Mouse (Mus musculus) NIH3T3 (cell line): ENCODE measurements at regions not wholly inside any gene's neighbourhood (a gene's known extent, or its start where the extent isn't known, plus 50 kb on each side); places are given as distances from the start of the nearest gene placed in this dataset.

Experiments used
- DNase-seq: peaks from one replicate; pipeline ENCODE4 v3.0.0-alpha.2; 2012; ENCODE audit warnings: low read depth

DNA sequence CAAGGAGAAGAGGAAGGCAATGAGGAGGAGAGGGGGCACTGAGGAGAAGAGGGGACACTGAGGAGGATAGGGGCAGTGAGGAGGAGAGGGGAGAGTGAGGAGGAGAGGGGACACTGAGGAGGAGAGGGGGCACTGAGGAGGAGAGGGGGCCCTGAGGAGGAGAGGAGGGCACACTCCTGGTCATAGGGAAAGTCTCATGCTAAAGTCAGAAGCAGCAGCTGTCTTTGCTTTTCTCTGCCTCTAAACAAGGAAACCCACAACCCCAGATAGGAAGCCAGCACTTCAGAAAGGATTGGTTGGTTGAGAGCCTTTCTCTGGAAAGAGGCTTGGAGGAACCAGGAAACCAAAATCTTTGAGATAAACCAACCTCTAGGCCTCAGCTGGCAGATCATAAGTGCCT lies 94.3 kb upstream of the Pgrmc2 start:
- DNase-seq, result no peak

DNA sequence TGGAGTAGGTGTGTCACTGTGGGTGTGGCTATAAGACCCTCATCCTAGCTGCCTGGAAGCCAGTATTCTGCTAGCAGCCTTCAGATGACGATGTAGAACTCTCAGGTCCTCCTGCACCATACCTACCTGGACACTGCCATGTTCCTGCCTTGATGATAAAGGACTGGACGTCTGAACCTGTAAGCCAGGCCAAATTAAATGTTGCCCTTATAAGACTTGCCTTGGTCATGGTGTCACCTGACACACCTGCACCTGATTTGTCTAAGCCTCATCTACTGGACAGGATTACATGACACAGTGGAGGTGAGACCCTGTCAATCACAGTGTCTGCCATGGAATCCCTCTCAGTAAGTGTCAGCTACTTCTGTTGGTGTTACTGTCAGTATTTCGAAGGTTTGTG lies 92.5 kb upstream of the Pgrmc2 start:
- no peak for DNase-seq

DNA sequence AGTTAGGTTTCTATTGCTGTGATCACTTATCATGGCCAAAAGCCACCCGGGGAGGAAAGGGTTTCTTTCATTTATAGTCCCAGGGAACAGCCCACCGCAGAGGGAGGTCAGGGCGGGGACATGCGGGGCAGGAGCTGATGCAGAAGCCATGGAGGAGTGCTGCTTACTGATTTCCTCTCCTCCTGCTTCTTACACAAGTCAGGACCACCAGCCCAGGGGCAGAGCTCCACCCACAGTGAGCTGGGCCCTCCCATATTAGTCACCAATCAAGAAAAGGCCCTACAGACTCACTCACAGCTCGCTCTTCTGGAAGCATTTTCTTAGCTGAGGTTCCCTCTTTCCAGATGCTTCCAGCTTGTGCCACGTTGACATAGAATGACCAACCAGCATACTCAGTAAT lies 90.7 kb upstream of the Pgrmc2 start:
- DNase-seq, result no peak

DNA sequence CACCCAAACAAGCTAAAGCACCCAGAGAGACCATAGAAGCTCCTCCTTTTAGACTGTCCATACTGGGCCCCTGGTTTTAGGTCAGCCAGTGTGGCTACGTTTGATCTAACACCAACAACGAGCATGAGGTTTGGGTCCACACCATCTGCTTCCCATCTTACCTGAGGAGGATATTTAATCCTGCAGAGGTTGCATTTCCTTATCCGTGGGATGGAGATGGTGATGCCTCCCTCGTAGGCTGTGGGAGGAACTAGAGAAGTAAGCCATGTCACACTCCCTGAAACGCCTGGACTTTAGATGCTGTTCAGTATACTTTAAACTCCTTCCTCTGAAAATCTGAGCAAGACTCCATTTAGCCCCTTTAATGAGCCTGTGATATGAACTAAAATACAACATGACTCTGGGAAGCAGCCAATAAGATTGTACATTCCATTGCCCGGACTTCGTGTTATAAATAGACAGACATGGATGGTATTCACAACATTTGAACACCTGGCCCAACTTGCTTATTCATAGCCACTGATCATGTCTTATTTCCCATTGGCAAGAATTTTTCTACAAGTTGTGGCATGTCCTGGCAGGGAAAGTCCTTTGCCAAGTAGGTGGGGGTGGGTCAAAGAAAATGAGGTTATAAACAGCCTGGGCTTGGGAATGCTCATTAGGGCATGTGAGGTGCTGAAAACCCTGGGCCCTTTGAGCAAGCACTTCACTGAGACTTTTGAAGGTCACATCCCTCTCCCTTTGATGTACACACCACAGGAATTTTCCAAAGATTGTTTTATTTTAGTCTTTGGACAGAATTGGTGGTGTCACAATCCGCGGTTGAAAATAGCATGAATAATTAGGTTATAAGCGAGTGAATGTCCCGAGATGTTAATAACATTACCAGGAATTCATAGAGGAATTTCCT lies 89.7 kb upstream of the Pgrmc2 start:
- no peak for DNase-seq

DNA sequence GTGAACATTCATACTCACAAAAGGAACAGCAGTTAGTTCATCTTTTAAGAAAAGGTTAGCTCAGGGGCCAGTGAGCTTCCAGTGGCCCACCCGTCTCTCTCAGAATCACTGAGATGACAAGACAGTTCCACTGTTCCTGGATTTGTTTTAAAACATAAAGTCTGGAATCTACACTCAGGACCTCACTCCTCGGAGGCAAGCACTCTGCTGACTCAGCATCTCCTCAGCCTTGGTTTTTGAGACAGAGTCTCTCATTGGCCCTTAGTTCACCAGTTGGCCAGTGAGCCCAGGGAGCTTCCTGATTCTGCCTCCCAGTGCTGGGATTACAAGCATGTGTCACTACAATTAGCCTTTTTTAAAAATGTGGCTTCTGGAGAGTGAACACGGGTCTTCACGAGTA lies 88.9 kb upstream of the Pgrmc2 start:
- DNase-seq, result no peak

DNA sequence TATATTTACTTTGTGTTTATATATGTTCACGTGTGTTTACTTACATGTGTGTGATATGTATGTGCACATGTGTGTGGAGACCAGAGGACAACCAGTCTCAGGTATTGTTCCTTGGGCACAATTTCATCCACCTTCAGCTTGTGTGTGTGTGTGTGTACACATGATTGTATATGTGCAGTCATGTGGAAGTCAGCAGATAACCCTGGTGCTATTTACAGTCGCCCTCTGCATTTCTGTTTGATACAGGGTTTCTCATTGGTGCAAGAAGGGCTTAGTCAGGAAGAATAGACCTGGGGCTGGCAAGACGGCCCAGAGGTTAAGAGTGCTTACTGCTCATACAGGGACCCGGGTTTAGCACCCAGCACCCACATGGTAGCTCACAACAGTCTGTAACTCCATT lies 88.5 kb upstream of the Pgrmc2 start:
- DNase-seq, result no peak

DNA sequence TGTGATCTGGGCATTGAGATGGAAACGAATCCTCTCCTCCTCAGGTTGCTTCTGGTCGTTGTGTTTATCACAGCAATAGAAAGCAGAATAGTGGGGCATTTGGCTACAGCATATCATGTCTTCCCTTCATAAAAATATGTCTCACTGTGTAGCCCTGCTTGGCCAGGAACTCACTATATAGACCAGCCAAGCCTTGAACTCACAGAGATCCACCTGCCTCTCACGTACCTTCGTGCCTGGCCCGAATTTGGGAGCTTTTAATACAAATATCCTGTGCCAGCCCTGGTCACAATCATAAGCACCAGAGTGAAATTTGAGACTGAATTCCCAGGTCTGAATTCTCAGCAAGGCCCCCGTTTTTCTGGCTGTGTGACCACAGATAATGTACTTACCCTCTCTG lies 87.7 kb upstream of the Pgrmc2 start:
- DNase-seq, result no peak

DNA sequence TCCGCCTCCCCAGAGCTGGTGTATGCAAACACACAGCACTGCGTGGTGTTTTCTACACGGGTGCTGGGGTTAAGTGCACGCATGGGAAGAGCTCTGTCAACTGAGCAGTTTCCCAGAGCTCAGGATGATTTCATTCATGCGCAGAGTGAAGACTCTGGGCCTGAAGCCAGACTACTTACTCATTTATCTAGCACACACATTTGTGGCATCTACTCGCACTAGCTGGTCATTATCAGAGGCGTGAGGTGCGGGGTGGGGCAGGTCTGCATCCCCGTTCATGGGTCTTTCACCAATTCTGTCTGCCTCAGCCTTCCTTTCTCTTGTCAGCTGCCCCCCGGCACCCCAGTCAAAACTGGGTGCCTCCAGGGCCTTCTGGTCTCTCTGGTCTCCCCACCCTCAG lies 86.6 kb upstream of the Pgrmc2 start:
- DNase-seq, result peak; percentile 73

DNA sequence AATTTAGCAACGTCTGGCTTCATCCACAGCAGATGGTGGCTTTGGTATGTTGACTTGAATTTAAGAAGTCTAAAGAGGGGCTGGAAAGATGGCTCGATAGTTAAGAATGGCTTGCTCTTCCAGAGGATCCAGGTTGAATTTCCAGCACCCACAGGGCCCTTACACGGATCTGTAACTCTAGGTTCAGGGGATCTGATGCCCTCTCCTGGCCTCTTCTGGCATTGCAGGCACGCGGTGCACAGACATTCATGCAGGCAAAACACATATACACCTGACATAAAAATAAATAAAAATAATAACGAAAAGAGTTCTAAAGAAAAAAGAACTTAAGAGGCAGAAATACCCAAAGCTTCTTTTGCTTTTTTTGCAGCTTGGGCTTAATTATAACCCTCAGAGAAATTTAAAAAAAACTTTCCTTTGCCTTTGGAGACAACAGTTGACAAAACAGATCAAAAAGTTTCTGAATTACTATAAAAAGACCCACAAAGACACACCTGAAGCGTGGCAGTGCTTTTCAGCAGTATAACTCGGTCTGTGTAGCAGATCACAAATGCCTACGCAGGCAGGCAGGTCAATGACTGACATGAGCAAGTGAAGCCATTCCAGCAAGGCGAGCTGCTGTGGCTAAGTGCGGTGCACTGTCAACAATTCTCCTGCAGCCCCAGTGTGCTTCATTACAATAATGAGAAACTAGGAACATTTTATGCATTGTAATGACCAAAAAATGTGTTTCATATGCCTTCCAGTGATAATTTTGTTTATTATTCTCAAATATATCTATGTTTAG lies 85.5 kb upstream of the Pgrmc2 start:
- DNase-seq, result no peak

DNA sequence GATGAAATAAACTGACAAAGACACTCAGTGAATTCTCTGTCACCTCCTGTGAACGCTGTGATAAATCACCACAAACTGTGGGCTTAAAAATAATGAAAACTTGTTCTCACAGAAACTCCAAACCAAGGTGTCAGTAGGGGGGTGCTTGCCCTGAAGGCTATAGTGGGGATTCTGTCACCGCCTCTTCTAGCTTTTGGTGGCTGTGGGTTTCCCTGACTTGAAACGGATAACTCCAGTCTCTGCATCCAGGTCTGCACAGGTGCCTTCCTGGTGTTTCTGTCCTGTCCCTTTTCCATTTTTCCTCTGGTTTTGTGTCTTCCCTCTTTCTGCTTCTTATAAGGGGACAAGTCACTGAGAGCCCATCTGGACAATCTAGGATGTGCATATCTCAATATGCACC lies 84.6 kb upstream of the Pgrmc2 start:
- no peak for DNase-seq

DNA sequence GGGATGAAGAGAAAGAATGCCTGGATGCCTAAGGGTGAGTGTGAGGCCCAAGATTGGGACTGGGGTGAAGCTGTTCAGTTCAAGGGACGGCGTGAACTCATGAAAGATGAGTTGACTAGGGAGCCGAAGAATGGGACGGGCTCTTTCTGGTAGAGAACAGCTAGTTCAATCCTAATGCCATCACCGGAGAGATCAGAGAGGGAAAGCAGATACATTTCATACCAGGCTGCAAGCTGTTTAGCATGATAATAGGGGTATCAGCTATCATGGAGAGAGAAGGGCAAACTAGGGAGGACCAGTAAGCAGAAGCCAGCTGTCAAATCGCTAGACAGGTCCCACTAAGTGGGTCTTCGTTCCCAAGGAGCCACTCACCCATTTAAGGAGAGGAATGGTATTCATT lies 81.9 kb upstream of the Pgrmc2 start:
- no peak for DNase-seq

DNA sequence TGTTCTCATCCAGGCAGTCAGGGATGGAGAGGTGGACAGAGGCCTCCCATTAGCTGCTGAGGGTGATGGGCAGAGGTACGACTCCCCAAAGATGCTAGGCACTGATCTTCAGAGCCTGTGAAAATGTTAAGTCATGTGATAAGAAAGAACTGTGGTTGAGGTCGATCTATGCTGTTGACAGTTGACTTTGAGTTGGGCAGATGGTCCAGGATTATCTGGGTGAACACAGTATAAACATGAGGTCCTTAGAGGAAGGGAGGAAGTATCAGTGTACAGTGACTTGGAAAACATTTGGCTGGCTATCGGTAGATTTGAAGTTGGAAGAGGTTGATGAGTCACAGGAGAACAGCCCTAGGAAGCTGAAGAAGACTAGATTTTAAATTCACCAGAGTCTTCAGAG lies 80.9 kb upstream of the Pgrmc2 start:
- DNase-seq, result no peak

DNA sequence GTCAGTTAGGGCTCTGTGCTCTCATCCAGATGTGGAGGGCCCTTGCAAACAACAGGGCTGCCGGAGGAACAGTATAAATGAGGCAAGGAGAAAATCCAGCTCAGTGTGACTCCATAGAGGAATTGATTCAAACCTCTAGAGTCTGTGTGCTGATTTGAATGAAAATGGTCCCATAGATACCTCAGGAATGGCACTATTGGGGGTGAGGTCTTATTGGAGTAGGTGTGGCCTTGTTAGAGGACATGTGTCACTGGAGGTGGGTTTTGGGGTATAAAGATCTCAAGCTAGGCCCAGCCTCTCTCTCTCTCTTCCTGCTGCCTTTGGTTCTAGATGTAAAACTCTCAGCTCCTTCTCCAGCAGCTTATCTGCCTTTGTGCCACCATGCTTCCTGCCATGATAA lies 79.7 kb upstream of the Pgrmc2 start:
- DNase-seq, result no peak

DNA sequence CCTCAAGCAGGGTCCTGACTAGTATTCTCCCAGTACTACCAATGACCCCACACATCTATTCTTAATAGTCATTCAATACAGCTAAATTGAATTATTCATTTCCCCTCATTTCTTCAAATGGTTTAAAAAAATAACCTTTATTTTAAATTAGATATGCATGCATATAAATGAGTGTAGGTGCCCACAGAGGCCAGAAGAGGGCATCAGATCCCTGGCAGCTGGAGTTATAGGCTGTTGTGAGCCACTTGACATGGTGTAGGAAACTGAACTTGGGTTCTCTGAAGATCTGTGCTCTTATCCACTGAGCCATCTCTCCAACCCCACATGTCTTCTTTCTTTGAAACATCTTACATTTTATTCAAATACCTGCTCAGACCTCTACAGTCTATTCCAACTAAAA lies 77.8 kb upstream of the Pgrmc2 start:
- no peak for DNase-seq

DNA sequence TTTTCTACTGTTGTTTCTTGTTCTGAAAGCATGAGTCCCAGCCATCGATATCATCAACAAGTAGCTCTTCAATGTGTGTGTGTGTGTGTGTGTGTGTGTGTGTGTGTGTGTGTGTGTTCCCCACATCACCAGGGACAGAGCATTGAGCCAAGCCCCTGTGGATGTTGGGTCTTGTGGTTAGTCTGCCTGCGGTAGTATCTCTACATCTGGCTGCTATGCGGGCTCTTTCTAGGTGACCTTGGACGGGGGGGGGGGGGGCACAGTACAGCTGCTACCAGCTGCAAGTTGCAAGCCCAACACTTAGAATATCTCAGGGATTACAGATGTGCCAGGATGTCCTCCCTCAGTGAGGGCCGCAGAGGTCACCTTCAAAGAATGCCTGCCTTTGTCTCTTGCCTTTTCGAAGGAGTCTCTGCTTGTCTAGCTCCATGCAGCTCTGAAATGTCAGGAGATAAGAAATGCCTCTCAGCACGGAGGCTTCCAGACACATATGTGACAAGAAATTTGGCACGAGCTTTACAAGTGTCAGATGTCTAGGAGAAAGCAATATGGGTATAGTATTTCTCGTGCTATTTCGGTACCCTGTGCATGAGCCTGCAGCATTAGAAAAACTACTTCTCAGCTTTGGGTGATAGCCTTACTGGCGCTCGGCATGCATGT lies 75.6 kb upstream of the Pgrmc2 start:
- DNase-seq, result no peak

DNA sequence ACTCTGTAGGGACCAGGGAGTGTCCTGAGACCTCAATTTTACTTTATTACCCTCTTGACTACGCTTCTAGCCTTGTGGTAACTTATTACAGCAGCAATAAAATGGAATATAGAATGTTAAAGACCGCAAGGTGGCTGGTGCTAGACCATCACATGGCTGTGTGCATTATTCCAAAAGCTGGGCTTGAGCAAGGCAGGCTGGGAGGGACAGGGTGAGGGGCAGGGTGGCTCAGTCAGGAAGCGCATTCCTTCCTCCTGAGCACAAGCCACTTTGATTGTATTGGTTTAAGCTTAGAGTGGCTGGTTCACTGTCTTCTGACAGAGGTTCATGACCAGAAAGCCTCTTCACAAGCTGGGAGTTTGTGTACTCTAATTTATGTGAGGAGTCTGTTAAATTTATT lies 74.6 kb upstream of the Pgrmc2 start:
- no peak for DNase-seq

DNA sequence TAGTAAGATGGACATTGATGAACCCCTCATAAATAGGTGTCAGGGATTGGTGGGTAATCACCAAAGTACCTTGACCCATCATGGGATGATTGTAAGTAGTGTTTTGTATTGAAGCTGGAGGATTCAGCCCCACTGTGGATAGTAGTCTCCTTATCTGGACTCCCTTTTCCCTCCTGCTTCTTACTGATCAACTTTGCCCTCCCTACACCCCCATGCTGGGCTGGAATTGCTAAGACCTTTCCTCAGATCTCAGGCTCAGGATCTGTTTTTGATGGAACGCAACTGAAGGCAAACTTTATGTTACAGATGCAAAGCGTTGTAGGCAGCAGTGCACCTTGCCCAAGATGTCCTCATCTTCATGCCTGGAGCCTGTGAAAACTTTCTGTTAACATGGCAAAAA lies 73.7 kb upstream of the Pgrmc2 start:
- no peak for DNase-seq

DNA sequence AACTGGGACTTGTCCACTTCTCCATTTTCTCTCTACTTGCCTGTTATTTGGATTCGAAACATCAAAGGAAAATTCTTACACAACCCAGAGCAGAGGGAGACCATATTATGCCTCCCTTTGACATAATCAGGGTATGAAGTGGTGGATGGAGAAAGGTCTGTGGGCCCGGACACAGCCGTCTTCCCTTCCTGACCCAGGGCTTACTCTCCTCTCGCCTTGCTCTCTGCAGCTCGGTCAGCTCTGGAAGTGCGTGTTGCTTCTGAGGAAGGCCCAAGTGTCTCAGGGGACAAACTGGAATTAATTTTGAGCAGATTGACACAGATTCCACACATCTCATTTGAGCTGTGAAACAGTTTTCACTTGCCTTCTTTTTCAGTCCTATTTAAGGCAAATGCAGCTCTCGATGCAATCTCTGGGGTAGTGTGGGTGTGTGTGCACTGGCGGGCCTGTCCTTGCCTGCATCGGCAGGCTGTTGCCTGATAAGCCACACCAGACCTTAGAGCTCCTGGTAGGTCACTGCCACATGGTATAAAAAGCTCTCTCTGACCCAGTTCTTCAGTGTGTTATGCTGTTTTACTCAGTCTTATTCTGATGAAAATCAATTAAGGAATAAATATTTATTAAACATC lies 72.4 kb upstream of the Pgrmc2 start:
- no peak for DNase-seq

DNA sequence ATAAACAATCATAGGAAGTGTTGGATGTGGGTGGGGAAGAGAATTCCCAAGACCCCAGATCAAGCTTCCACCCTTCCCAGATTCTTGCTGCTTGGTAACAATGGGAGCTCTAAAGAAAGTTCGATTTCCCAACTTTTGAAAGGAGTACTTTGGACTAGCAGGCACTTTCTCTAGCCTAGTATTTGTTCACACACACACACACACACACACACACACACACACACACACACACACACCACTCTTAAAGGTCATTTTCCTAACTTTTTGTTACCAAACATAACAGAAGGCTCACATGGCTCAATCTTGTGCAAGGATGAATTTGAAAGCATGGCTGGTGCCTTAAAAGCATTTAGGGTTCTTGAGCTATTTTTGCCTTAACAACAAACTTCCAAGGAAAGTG lies 71.6 kb upstream of the Pgrmc2 start:
- DNase-seq, result no peak

DNA sequence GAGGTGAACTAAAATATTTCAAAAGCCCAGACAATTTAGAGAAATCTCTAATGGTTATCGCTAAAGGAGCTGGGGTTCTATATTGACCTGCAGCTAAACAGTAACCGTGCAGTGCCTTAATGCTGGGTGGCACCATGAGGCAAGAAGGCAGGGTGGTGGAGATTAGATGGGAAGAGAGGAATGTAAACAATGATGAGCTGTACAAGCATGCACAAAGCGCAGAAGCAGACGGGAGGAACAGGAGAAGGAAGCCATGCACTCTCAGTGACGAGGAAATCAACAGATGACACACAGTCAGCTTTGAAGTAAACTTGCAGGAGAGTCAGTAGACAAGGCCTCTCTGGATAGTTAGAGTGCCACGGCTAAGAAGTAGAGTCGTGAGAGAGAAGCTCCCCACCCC lies 69.1 kb upstream of the Pgrmc2 start:
- no peak for DNase-seq

DNA sequence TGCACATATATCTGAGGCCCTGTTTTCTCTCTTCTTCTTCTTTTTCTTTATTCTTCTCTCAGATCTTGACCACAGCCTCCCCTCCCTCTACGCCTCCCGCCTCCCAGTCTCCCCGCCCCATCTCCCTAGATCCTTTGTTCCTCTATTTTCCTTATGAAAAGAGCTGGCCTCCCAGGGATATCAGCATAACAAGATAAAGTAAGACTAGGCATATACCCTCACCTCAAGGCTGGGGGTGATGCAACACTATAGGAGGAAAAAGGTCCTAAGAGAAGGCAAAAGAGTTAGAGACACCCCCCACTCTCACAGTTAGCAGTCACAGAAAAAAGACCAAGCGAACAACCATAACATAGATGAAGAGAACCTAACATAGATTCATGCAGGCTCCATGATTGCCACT lies 57.5 kb upstream of the Pgrmc2 start:
- DNase-seq, result no peak

DNA sequence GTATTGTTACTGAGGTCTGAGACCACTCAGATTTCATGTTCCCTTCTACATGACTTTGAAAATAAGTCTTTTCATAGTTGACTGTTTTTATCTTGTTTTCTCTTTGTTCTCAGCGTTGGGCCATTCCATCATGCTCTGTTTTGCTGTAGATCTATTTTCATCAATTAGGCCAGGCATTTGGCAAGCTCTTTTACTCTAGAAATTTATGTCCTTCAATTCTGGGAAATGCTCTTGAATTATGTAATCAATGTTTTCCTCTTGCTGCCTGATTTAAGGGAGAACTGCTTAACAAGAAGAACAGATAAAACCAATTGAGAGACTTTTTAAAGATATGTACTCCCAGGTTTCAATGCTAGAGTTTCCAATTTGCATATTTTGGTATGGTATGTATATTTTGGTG lies 55.1 kb upstream of the Pgrmc2 start:
- DNase-seq, result no peak

DNA sequence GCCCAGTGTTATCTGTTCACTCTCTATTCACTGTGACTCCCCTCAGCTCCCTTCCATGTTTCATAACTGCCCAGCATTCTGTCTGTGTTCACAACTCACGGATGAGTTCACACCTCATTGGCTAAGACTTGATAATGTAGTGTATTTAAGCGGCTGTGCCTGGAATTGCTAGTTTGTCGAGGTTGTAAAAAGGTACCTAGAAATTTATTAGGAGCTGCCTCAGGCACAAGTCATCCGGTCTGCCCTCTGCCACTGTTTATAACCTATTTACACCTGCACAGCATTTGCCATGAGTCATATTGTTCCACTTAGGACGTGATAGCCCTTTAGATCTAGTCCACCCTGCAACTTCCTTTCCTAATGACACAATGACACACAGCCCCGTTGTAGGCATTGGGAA lies 50.0 kb upstream of the Pgrmc2 start:
- DNase-seq, result no peak
